Mouse (Mus musculus): ENCODE measurements around the gene Elane. TPM values are rescaled to one million over a fixed set of nuclear protein-coding genes. Genes with fewer than 3 reads are reported as not detected.
"Not testable (repeated sequence)": the region's sequence is repeated elsewhere in the genome, so short reads cannot be mapped to it uniquely, and the experiment has no call there.

Gene Elane
- polyA plus RNA-seq, 1 experiment from 2014 or later = not detected

DNA sequence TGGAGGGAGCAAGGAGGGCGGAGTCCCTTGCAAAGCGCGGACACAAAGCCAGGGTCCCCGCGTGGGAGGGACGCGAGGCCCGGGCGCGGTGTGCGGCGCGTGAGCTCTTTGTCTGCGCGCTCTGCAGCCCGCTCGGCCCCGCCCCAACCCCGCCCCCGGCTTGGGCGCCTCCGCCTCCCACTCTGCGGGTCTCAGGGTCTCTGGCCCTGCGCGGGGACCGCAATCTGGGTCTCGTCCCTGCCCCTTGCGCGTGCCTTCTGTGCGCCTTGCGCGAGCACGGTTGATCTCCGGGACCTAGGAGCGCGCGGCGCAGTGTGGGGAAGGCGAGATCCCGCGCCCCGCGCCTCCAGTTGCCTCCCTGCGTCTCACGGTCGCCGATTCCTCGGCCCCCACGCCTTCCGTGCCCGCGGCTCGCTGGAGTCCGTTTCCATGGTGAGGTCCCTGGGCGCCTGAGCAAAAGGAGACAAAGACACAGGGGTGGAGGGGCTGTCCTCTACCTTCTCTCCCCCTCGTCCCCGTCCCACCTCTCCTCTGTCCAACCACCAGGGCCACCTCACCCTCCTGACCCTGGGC is 11.7 kb upstream of the Elane start, which contains the start of the genes Prtn3 and Plppr3:
Gene Prtn3 (plus strand): TSS at position 187 of the 573 bp plus-strand sequence.
Gene Plppr3 (minus strand): TSS at position 345 of the 573 bp plus-strand sequence.
- Histone ChIP-seq H3K36me3 (ENCODE audit: control insufficient read depth, insufficient read depth) (0 out of 2 replicates have a peak, but pooled peaks cover 4% of the 10 kb centered on the region), H3K27me3 (replicated peaks; ENCODE audit: control insufficient read depth, insufficient read depth, low read length) (no peaks in the 10 kb centered on the region), H3K9ac (replicated peaks; ENCODE audit: low read depth, low read length) (peak within 1 kb of the TSS; percentile 96), H3K4me1 (replicated peaks; ENCODE audit: control insufficient read depth, insufficient read depth, low read length) (peaks cover 30% of the 10 kb centered on the region), H3K4me3 (replicated peaks; ENCODE audit: low read length) (peak within 1 kb of the TSS; percentile 85), H3K27ac (ENCODE audit: low read length) (peak within 1 kb of the TSS; percentile 97), H3K4me2 (ENCODE audit: low read length) (peak within 1 kb of the TSS; percentile 78), H3K9me3 (ENCODE audit: control insufficient read depth, low read length) (no peaks in the 10 kb centered on the region)
- peak; percentile 92 for ATAC-seq
- 0% methylated on average over 43 of the region's 57 CpGs for WGBS

DNA sequence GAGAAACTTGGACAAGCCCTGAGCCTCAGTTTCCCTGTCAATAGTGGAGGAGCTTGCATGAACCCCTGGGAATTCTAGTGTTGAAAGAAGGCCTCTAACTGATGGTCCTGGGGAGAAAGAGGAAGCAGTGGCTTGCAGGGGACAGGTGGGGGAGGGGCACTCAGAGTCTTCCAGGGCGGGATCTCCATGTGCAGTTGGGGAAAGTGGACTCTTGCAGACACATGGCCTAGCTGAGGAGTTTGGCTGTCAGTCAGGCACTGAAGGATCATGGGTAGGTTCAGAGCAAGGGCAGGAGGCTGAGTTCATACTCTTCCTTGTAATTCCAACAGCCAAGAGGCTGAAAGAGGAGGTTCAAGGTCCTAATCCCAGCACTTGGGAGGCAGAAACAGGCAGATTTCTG is 8.9 kb upstream of the Elane start:
- H3K4me2 ChIP-seq (ENCODE audit: low read length) = no peak overlapping the region
- H3K9ac ChIP-seq (replicated peaks; ENCODE audit: low read depth, low read length) = no peak overlapping the region
- H3K27ac ChIP-seq (ENCODE audit: low read length) = no peak overlapping the region
- H3K36me3 ChIP-seq (ENCODE audit: control insufficient read depth, insufficient read depth) = no peaks in the 10 kb centered on the region
- ATAC-seq = no peak
- no peaks in the 10 kb centered on the region for H3K9me3 ChIP-seq (ENCODE audit: control insufficient read depth, low read length)
- 52% methylated on average over 1 of the region's 1 CpGs for WGBS
- no peak overlapping the region for H3K4me3 ChIP-seq (replicated peaks; ENCODE audit: low read length)
- H3K4me1 ChIP-seq (replicated peaks; ENCODE audit: control insufficient read depth, insufficient read depth, low read length) = peaks cover 22% of the 10 kb centered on the region
- peaks cover 6% of the 10 kb centered on the region; the same call in 1 of the 2 replicates for H3K27me3 ChIP-seq (replicated peaks; ENCODE audit: control insufficient read depth, insufficient read depth, low read length)

DNA sequence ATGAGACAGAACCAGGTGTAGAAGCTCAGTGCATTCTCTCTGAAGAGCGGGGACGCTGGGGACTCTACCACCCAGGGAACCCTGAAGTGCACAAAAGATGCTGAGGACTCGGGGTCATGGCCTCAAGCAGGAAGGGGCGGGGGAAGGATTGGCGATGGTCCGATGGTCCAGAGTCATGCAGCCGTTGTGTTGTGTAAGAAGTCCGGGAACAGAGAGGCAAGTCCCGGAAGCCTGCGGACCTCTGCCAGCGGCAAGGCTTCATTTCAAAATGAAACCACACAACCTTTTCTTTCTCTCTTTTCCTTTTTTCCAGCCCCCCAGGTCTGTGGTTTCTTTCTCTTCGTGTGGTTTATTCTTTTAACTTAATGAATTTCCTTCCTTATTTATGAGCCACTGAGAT is 8.3 kb upstream of the Elane start:
- Histone ChIP-seq H3K36me3 (ENCODE audit: control insufficient read depth, insufficient read depth) (no peaks in the 10 kb centered on the region), H3K4me1 (replicated peaks; ENCODE audit: control insufficient read depth, insufficient read depth, low read length) (peaks cover 17% of the 10 kb centered on the region), H3K27ac (ENCODE audit: low read length) (no peak overlapping the region), H3K9ac (replicated peaks; ENCODE audit: low read depth, low read length) (no peak overlapping the region), H3K4me2 (ENCODE audit: low read length) (no peak overlapping the region), H3K4me3 (replicated peaks; ENCODE audit: low read length) (no peak overlapping the region), H3K9me3 (ENCODE audit: control insufficient read depth, low read length) (no peaks in the 10 kb centered on the region), H3K27me3 (replicated peaks; ENCODE audit: control insufficient read depth, insufficient read depth, low read length) (peaks cover 6% of the 10 kb centered on the region; the same call in 1 of the 2 replicates)
- WGBS = 52% methylated on average over 12 of the region's 12 CpGs
- no peak for ATAC-seq

DNA sequence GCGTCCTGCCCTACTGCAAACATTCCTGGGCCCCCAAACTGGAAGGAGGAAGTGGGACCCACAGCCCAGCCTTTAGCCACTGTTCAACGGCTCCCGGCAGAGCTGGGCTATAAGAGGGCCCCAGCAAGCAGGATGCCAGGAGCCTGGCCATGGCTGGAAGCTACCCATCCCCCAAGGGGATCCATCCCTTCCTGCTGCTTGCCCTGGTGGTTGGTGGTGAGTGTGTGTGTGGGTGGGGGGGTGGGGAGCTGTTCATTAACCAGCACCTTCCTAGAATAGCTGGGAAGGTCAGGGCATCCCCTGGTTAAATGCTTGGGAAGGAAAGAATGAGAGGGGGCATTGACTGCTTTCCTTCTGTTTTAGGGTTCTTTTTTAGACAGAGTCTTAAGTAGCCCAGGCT is 6.5 kb upstream of the Elane start:
- ATAC-seq = no peak
- 56% methylated on average over 3 of the region's 3 CpGs for WGBS
- Histone ChIP-seq H3K9ac (replicated peaks; ENCODE audit: low read depth, low read length) (no peak overlapping the region), H3K27ac (ENCODE audit: low read length) (no peak overlapping the region), H3K36me3 (ENCODE audit: control insufficient read depth, insufficient read depth) (no peaks in the 10 kb centered on the region), H3K4me1 (replicated peaks; ENCODE audit: control insufficient read depth, insufficient read depth, low read length) (peaks cover 14% of the 10 kb centered on the region), H3K4me3 (replicated peaks; ENCODE audit: low read length) (no peak overlapping the region), H3K27me3 (replicated peaks; ENCODE audit: control insufficient read depth, insufficient read depth, low read length) (peaks cover 6% of the 10 kb centered on the region; the same call in 1 of the 2 replicates), H3K9me3 (ENCODE audit: control insufficient read depth, low read length) (no peaks in the 10 kb centered on the region), H3K4me2 (ENCODE audit: low read length) (no peak overlapping the region)

DNA sequence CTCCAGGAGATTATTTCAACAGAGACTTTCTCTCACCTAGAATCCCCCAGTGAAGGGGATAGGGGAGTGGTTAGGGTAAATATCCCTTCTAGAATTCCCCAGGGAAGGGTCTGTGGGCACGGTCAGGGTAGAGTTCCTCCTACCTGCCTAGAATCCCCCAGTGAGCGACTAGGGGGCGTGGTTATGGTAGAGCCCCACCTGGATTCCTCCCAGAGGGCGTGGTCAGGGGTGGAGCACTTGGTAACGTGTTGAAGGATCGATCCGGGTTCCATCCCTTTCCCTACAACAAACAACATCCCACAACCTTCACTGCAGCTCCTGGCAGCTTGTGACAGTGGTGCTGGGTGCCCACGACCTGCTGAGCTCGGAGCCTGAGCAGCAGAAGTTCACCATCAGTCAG is 5.3 kb upstream of the Elane start:
- no peak overlapping the region for H3K4me2 ChIP-seq (ENCODE audit: low read length)
- H3K4me3 ChIP-seq (replicated peaks; ENCODE audit: low read length) = no peak overlapping the region
- H3K27ac ChIP-seq (ENCODE audit: low read length) = no peak overlapping the region
- H3K4me1 ChIP-seq (replicated peaks; ENCODE audit: control insufficient read depth, insufficient read depth, low read length) = peaks cover 4% of the 10 kb centered on the region; the same call in 1 of the 2 replicates
- no peak for ATAC-seq
- H3K36me3 ChIP-seq (ENCODE audit: control insufficient read depth, insufficient read depth) = no peaks in the 10 kb centered on the region
- no peaks in the 10 kb centered on the region for H3K9me3 ChIP-seq (ENCODE audit: control insufficient read depth, low read length)
- 15% methylated on average over 9 of the region's 9 CpGs for WGBS
- no peak overlapping the region for H3K9ac ChIP-seq (replicated peaks; ENCODE audit: low read depth, low read length)
- peaks cover 6% of the 10 kb centered on the region; the same call in 1 of the 2 replicates for H3K27me3 ChIP-seq (replicated peaks; ENCODE audit: control insufficient read depth, insufficient read depth, low read length)

DNA sequence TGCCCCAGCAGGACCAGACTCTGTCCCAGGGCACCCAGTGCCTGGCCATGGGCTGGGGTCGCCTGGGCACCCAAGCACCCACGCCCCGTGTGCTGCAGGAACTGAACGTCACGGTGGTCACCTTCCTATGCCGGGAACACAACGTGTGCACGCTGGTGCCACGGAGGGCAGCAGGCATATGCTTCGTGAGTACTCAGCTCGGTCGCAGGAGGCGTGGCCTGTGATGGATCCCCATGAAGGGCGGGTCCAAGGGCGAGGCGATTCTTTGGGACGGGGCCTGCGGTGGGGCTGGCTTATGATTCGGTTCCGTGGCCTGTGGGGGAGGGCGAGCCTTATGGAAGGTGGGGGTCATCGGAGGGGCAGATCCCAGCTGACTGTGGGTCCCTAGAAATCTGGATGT is 4.1 kb upstream of the Elane start:
- Histone ChIP-seq H3K4me1 (replicated peaks; ENCODE audit: control insufficient read depth, insufficient read depth, low read length) (peaks cover 4% of the 10 kb centered on the region; the same call in 1 of the 2 replicates), H3K27me3 (replicated peaks; ENCODE audit: control insufficient read depth, insufficient read depth, low read length) (peaks cover 6% of the 10 kb centered on the region; the same call in 1 of the 2 replicates), H3K27ac (ENCODE audit: low read length) (no peak overlapping the region), H3K36me3 (ENCODE audit: control insufficient read depth, insufficient read depth) (no peaks in the 10 kb centered on the region), H3K4me2 (ENCODE audit: low read length) (no peak overlapping the region), H3K4me3 (replicated peaks; ENCODE audit: low read length) (no peak overlapping the region), H3K9ac (replicated peaks; ENCODE audit: low read depth, low read length) (peak overlapping the region; percentile 26; the same call in 1 of the 2 replicates), H3K9me3 (ENCODE audit: control insufficient read depth, low read length) (no peaks in the 10 kb centered on the region)
- no peak for ATAC-seq
- 9% methylated on average over 22 of the region's 22 CpGs for WGBS

DNA sequence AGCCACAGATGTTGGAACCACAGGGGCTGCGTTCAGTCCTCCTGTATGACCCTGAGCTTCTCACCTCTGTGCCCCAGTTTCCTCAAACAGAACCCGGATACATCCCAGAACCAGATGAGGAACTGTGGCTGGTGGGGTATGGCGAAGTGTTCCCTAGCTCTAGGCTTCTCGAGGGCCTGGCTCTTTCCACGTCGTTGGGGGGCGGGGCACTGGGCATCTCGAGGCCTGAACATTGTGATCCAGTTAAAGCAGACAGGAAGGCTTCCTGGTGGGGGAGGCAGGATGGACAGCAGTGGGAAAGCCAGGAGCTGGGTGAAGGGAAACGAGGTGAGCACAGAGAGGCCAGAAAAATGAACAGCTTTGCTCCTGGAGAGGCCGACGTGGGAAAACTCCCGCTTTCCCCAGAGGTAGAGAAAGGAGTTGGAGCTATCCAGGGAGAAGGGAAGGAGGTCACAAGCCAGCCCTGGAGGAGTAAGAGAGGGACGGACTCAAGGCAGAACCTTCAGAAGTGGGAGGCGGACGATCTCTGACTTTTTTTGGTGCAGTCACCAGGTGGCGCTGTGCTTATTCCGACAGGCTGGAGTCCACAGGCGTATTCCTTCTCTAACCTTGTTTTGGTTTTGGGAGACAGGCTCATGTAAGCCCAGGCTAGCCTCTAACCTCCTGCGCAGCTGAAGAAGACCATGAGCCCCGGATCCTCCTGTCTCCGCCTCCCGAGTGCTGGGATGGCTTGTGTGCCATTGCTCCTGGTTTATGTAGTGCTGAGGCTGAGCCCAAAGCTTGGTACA is 2.6 kb upstream of the Elane start:
- Histone ChIP-seq H3K27ac (ENCODE audit: low read length) (no peak overlapping the region), H3K4me1 (replicated peaks; ENCODE audit: control insufficient read depth, insufficient read depth, low read length) (peaks cover 4% of the 10 kb centered on the region; the same call in 1 of the 2 replicates), H3K4me3 (replicated peaks; ENCODE audit: low read length) (no peak overlapping the region), H3K9ac (replicated peaks; ENCODE audit: low read depth, low read length) (no peak overlapping the region; the same call in 1 of the 2 replicates), H3K4me2 (ENCODE audit: low read length) (no peak overlapping the region), H3K9me3 (ENCODE audit: control insufficient read depth, low read length) (no peaks in the 10 kb centered on the region), H3K36me3 (ENCODE audit: control insufficient read depth, insufficient read depth) (no peaks in the 10 kb centered on the region), H3K27me3 (replicated peaks; ENCODE audit: control insufficient read depth, insufficient read depth, low read length) (peaks cover 6% of the 10 kb centered on the region; the same call in 1 of the 2 replicates)
- ATAC-seq = 0 out of 2 replicates have a peak, but pooled peaks have one; percentile 27
- 13% methylated on average over 22 of the region's 22 CpGs for WGBS

DNA sequence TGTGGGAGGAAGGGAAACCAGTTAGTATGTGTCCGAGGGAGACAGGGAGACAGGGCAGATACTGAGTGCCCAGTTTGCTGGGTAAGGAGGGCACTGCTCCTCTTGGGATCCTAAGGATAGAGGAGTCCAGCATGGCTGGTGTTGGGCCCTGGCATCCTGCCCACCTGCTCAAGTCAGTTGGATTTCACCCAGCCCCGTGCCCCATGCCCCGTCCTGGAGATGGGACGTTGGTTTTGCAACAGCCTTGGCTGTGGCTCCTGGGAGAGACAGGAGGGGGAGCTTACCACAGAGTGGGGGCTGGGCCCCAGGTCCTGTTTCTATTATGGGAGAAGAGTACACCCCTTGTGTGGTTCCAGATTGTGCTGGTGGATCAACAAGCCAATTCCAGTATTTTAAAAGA is 1.6 kb upstream of the Elane start:
- no peak for ATAC-seq
- Histone ChIP-seq H3K36me3 (ENCODE audit: control insufficient read depth, insufficient read depth) (no peaks in the 10 kb centered on the region), H3K9me3 (ENCODE audit: control insufficient read depth, low read length) (no peaks in the 10 kb centered on the region), H3K27ac (ENCODE audit: low read length) (no peak overlapping the region), H3K4me2 (ENCODE audit: low read length) (no peak overlapping the region), H3K4me1 (replicated peaks; ENCODE audit: control insufficient read depth, insufficient read depth, low read length) (peaks cover 4% of the 10 kb centered on the region; the same call in 1 of the 2 replicates), H3K4me3 (replicated peaks; ENCODE audit: low read length) (no peak overlapping the region), H3K9ac (replicated peaks; ENCODE audit: low read depth, low read length) (no peak overlapping the region), H3K27me3 (replicated peaks; ENCODE audit: control insufficient read depth, insufficient read depth, low read length) (peaks cover 6% of the 10 kb centered on the region; the same call in 1 of the 2 replicates)
- 45% methylated on average over 4 of the region's 4 CpGs for WGBS

DNA sequence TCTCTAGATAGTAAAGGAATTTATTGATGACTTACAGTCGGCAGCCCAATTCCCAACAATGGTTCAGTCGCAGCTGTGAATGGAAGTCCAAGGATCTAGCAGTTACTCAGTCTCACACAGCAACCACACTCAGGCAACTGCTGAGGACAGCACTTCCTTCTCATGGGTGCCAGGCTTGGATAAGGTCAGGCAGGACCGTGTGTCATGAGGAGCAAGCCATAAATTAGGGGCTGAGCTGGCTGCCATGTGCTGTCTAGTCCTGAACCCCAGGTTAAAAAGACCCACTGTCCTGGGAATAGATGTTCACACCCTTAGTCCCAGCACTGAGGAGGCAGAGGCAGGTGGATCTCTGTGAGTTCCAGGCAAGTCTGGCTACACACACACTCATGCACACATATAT is 1.1 kb upstream of the Elane start:
- H3K4me1 ChIP-seq (replicated peaks; ENCODE audit: control insufficient read depth, insufficient read depth, low read length); H3K36me3 ChIP-seq (ENCODE audit: control insufficient read depth, insufficient read depth); ATAC-seq; H3K27me3 ChIP-seq (replicated peaks; ENCODE audit: control insufficient read depth, insufficient read depth, low read length); H3K9ac ChIP-seq (replicated peaks; ENCODE audit: low read depth, low read length); H3K4me2 ChIP-seq (ENCODE audit: low read length); H3K4me3 ChIP-seq (replicated peaks; ENCODE audit: low read length); H3K27ac ChIP-seq (ENCODE audit: low read length); H3K9me3 ChIP-seq (ENCODE audit: control insufficient read depth, low read length): not testable (repeated sequence)
- WGBS = 73% methylated on average over 2 of the region's 3 CpGs

Measured in forebrain, embryonic 16.5 days (tissue).